Mouse (Mus musculus): ENCODE measurements around the gene Zfp536.
"Not testable (repeated sequence)": the region's sequence is repeated elsewhere in the genome, so short reads cannot be mapped to it uniquely, and the experiment has no call there.

Gene Zfp536

DNA sequence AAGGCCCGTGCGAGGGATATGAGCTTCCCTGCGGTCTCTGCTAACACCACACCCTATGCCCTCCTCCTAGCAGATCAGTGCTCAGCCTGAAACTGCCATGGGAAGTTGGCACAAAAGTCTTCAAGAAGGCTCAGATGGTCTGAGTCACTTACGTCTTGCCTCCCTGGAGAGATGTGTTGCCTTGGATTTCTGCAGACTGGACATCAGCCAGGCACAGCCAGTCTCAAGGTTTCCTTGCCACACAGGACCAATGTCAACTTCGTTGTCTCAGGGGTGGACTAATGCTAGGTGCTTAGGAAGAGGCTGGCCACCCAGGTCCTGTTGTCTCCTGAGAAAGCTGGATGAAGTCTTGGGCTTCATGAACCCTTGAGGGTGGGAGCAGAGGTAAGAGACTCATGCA is 14.6 kb downstream of the Zfp536 start:
- no peak for DNase-seq (ENCODE audit: low read depth, low spot score)

GRCm38 (mm10) chr7:37753024-37753423 is 20.4 kb downstream of the Zfp536 start:
- DNase-seq (ENCODE audit: low read depth, low spot score) = peak; percentile 50

- DNase-seq (ENCODE audit: low read depth, low spot score) = no peak
Observed at GRCm38 (mm10) chr7:37746133-37746761, 27.2 kb downstream of the Zfp536 start.

DNA sequence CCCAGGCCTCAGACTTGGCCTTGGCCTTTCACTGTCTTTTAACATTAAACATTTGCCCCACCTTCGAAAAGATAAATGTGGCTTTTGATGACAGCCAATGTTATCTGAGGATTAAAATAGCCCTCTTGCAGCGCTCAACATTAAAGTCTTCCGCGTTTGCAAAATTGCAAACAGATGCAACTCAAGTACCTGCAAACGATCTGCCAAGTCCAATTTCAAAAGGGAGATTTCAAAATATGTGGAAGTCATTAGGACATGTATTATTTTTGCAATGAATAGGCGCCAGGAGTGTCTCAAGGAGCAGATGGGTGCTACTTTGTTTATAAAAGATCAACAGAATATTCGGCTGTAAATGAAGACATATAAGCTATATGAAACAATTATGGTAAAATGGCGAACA is 30.1 kb downstream of the Zfp536 start:
- no peak for DNase-seq (ENCODE audit: low read depth, low spot score)

GRCm38 (mm10) chr7:37737191-37737590 is 36.2 kb downstream of the Zfp536 start:
- no peak for DNase-seq (ENCODE audit: low read depth, low spot score)

DNA sequence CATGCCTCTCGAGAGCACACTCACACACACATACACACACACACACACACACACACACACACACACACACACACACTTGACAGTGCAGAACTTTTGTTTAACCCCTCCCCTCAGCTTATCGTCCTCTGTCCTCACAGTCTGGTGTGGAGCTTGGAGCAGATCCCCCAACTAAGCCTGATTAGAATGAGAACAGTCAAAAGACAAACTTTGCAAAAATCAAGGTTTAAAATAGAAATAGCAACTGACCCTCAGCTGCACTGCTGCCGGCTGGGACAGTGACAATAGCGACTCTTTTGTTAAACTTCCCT is 37.1 kb downstream of the Zfp536 start:
- DNase-seq (ENCODE audit: low read depth, low spot score) = no peak

- no peak for DNase-seq (ENCODE audit: low read depth, low spot score)
Observed at GRCm38 (mm10) chr7:37735707-37736412, 37.6 kb downstream of the Zfp536 start.

GRCm38 (mm10) chr7:37735101-37735500 is 38.3 kb downstream of the Zfp536 start:
- DNase-seq (ENCODE audit: low read depth, low spot score) = no peak

DNA sequence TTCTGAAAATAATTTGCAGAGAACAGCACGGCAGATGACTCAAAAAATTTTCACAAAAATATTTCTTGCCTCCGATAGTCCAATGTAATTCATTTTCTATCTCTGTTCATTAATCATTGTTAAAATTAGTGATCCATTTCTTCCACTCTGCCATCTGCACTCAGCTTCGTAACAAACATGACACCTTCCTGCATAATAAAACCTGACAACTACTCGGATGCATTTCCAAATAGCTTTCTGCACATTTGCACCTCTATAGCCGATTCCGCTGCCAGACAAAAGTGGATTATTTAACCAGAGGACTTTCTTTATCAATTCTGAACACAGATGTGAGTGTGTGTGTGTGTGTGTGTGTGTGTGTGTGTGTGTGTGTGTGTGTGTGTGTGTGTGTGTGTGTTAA is 38.9 kb downstream of the Zfp536 start:
- no peak for DNase-seq (ENCODE audit: low read depth, low spot score)

GRCm38 (mm10) chr7:37733996-37734395 is 39.4 kb downstream of the Zfp536 start:
- no peak for DNase-seq (ENCODE audit: low read depth, low spot score)

DNA sequence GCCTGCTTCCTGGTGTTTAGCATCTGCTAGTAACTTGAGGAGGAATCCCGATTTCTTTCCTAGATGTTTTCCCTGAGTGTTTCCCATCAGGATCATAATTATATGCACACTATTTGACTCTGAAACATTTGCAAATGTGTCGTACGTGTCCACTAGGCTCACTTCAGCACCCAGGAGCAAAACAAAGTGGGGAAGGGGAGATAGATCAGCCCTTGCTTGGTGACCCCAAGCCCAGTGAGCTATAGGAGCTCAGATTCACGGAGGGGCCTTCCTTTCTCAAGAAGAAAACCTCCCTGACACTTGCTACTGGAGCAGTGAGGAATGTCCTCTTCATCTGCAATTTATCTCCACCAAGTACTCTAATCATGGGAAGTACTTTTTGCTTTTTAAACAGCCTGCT is 40.7 kb downstream of the Zfp536 start:
- no peak for DNase-seq (ENCODE audit: low read depth, low spot score)

DNA sequence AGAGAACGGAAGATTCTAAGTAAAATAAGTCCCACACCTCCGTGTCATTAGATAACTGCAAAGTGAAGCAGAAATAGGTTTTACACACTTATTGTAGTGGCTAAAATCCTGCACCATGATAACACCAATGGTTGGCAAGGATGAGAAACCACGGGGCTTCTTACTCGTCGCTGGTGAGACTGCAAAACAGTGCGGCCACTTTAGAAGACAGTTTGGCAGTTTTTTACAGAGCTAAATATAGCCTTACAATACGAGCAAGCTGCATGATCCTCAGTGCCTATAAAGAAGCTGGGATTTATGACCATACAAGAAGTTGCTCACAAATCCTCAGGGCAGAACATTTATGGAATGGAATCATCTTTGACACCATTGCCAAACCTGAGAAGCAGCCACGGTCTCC is 45.7 kb downstream of the Zfp536 start:
- no peak for DNase-seq (ENCODE audit: low read depth, low spot score)

DNA sequence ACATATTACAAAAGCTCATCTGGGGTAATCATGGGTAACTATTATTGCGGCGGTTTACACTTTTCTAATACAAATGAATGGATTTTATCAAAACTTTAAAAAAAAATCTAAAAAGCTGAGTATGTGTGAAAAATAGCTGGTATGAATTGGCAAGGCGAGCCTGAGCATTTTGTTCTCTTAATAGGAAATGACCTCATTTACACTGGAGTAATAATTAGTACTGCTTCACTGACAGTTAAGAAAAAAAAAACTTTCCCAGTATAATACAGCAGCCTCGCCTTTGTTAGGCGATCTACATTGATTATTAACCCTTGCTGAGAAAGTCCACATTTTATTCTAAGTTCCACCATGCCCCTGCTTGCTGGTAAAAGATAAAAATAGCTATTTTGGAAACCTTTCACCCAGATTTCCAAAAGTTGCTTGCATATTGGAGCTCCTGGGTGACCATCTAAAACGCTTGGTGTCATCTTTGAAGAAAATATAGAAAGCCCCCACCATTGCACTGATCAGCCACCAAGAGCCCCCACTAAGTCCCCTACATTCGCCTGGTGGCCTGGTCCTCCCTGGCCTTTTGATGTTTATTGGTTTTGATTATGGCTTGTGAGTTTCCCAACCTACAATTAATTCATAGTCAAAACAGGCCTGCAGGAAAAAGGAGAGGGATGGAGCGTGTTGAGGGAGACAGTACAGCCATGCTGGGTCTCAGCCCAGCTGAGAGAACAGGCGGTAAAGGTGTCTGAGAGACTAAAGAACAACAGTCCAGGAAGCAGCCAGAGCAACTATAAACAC is 49.2 kb downstream of the Zfp536 start:
- DNase-seq (ENCODE audit: low read depth, low spot score) = no peak

- DNase-seq (ENCODE audit: low read depth, low spot score) = no peak
Observed at GRCm38 (mm10) chr7:37723191-37723592, 50.2 kb downstream of the Zfp536 start.

GRCm38 (mm10) chr7:37721676-37722075 is 51.8 kb downstream of the Zfp536 start:
- DNase-seq (ENCODE audit: low read depth, low spot score) = no peak

GRCm38 (mm10) chr7:37718671-37719402 is 54.6 kb downstream of the Zfp536 start:
- DNase-seq (ENCODE audit: low read depth, low spot score) = no peak

DNA sequence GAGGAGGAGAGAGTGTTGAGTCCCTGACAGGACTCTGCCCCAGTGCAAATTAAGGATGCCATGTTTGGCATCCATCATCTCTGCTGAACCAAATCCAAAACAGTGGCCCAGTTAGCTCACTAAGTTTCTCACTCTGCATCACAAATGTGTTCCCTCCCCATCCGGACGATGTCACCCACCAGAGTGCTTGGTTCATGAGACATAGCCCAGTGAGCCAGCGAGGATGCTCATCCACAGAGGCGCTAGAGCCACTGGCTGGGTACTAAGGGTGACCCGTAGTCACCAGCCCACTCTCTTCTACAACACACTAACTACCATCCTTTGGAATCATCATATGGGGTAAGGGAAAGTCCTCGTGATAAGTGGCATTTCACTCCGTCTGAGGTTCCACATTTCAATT is 56.4 kb downstream of the Zfp536 start:
- no peak for DNase-seq (ENCODE audit: low read depth, low spot score)

DNA sequence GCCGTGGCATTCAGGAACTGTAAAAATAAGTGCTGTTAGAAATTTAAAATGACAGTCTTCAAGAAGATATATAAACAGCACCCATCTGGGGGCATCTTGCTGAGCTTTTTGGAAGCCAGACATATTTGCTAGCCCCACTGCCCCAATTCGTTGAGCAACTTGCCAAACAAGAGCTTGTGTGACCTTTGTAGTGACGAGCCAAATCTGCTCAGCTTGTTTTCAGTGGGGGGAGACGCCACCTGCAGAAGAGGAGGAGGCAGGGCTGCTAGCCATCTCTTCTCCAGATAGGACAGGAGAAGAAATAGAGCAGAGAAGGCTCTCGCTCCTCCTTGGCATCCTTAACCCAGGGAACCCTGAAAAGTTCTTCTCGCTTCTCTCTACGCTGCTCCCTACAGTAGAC is 56.8 kb downstream of the Zfp536 start:
- DNase-seq (ENCODE audit: low read depth, low spot score) = no peak

GRCm38 (mm10) chr7:37704464-37704863 is 69.0 kb downstream of the Zfp536 start:
- DNase-seq (ENCODE audit: low read depth, low spot score) = peak; percentile 53

DNA sequence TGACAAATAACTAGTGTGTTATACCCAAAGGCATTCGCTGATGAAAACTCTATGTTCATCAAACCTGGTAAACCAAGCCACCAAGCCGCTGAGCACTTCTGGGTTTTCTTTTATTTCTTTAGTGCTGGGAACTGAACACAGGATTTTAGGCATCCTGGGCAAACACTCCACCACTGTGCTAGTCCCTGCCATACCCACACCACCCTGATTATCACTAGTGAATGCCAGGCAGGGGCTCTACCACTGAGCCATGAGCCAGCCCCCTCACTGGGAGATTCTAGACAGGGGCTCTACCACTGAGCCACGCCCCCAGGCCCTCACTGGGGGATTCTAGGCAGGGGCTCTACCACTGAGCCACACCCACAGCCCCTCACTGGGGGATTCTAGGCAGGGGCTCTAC is 76.1 kb downstream of the Zfp536 start:
- DNase-seq (ENCODE audit: low read depth, low spot score) = not testable (repeated sequence)

- no peak for DNase-seq (ENCODE audit: low read depth, low spot score)
Observed at GRCm38 (mm10) chr7:37695066-37695465, 78.4 kb downstream of the Zfp536 start.

DNA sequence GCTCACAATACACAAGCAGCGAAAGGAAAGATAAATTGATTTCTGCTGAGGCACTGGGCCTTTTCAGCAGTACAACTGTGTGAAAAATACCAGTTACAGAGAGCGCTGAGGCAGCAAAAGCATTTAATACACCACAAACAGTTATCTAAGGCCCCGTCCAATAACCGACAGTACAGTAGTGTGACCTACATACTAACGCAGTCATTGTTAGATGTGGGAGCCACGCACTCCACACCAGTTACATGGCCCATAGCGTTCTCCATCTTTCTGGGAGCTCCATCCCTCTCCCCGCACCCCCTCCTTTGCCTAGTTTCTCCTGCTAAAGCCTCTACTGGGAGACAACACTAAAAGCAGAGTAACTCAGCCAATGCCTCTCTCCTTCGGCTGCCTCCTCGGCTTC is 82.8 kb downstream of the Zfp536 start:
- DNase-seq (ENCODE audit: low read depth, low spot score) = no peak
